Mouse (Mus musculus): ENCODE data around the gene Raver2. TPM values are rescaled to one million over a fixed set of nuclear protein-coding genes. Genes with fewer than 3 reads are reported as not detected.

The Raver2 gene
- polyA plus RNA-seq, 1 experiment from 2014 or later, result 13.4 TPM

- no peak overlapping the region for H3K27ac ChIP-seq
- no peak overlapping the region for H3K4me2 ChIP-seq
- peaks cover 20% of the 10 kb centered on the region for H3K4me1 ChIP-seq
- no peaks in the 10 kb centered on the region for H3K9me3 ChIP-seq
- H3K27me3 ChIP-seq, result no peaks in the 10 kb centered on the region
- no peak for ATAC-seq (ENCODE audit: insufficient number of reproducible peaks, insufficient read depth, low FRiP score, low TSS enrichment, low read depth)
- no peak overlapping the region for H3K9ac ChIP-seq
- H3K36me3 ChIP-seq, result no peaks in the 10 kb centered on the region
- no peak overlapping the region for H3K4me3 ChIP-seq
- WGBS, result 69% methylated on average over 2 of the region's 2 CpGs
Observed at GRCm38 (mm10) chr4:101198333-101198732, 129.6 kb downstream of the Raver2 start.

DNA sequence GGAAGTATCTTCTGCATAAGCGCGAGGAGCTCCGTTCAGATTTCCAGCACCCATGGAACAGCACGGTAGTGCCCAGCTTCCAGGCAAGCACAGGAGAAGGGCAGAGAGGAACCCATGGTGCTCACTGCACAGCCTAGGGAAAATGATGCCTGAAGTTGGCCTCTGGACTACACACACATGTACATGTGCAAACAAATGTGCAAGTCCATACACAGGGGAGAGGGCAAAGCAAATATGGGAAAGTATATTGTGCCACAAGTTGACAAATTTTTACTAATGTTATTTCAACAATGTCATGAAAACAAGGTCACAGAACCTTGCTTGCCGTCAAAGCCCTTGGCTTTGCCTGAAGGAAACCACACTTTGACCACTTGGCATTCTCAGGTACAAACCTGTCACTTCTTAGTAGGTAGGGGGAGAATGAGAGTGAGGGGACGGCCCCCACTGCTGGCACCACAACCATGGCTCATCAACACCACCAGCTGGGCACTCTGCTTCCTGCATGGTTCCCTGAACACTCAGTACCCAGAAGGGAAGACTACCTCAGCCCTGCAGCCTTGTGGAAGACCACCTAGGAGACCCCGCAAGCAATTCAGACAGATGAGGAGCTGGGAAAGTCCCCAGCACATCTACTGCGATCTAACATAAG, 130.8 kb downstream of the Raver2 start:
- Histone ChIP-seq H3K9ac (no peak overlapping the region), H3K9me3 (no peaks in the 10 kb centered on the region), H3K4me3 (no peak overlapping the region), H3K36me3 (no peaks in the 10 kb centered on the region), H3K27ac (no peak overlapping the region), H3K27me3 (no peaks in the 10 kb centered on the region), H3K4me1 (peaks cover 20% of the 10 kb centered on the region), H3K4me2 (no peak overlapping the region)
- no peak for ATAC-seq (ENCODE audit: insufficient number of reproducible peaks, insufficient read depth, low FRiP score, low TSS enrichment, low read depth)
- WGBS, result 87% methylated on average over 8 of the region's 8 CpGs

Other genes starting within 250 kb of the Raver2 start
- gene Gm10577, start 48.3 kb upstream of the Raver2 start, polyA plus RNA-seq (2015; fragmentation: Nextera tagmentation; extraction: Ambion mirVana), result not detected in 2 replicates
- 72.2 and 83.4 TPM in 2 replicates for gene Jak1, start 196.3 kb downstream of the Raver2 start, polyA plus RNA-seq (2015; fragmentation: Nextera tagmentation; extraction: Ambion mirVana)